Mouse (Mus musculus) embryonic facial prominence, embryonic 14.5 days (tissue): ENCODE data around the gene Ces1e. TPM values are rescaled to one million over a fixed set of nuclear protein-coding genes. Genes with fewer than 3 reads are reported as not detected.

Experiments used
- ATAC-seq: fragments of 200-750 bp; cut with Nextera tagmentation; 2 replicates; pipeline ENCODE4 v1.8.0; 2017; ENCODE audit warnings: low read depth, moderate number of reproducible peaks, moderate TSS enrichment
- DNase-seq: peaks from one replicate; pipeline ENCODE4 v3.0.0-alpha.2; 2015; ENCODE audit warnings: low spot score
- H3K27ac ChIP-seq: fragments of 300-500 bp; sonication (generic); replicated peaks from 2 replicates; pipeline ENCODE4 v1.5.1; 2014; ENCODE audit warnings: low read depth, mild to moderate bottlenecking, low read length, moderate library complexity
- H3K27me3 ChIP-seq: fragments of 300-500 bp; sonication (generic); replicated peaks from 2 replicates; pipeline ENCODE4 v1.6.1; 2014; ENCODE audit warnings: low read length; ENCODE audit not compliant: control insufficient read depth, insufficient read depth
- H3K36me3 ChIP-seq: fragments of 300-500 bp; sonication (generic); 2 replicates; pipeline ENCODE4 v1.6.1; 2014; ENCODE audit warnings: low read length, mixed read lengths; ENCODE audit not compliant: control insufficient read depth, insufficient read depth
- H3K4me1 ChIP-seq: fragments of 300-500 bp; sonication (generic); 2 replicates; pipeline ENCODE4 v1.6.1; 2014; ENCODE audit warnings: antibody characterized with exemption, low read length; ENCODE audit not compliant: control insufficient read depth, insufficient read depth
- H3K4me2 ChIP-seq: fragments of 300-500 bp; sonication (generic); 2 replicates; pipeline ENCODE4 v1.6.1; 2014; ENCODE audit warnings: low read depth, mild to moderate bottlenecking, low read length, moderate library complexity, mixed read lengths
- H3K4me3 ChIP-seq: fragments of 300-500 bp; sonication (generic); 2 replicates; pipeline ENCODE4 v1.5.1; 2014; ENCODE audit warnings: low read depth, mild to moderate bottlenecking, low read length
- H3K9ac ChIP-seq: fragments of 300-500 bp; sonication (generic); 2 replicates; pipeline ENCODE4 v1.6.1; 2014; ENCODE audit warnings: low read depth, mild to moderate bottlenecking, low read length, moderate library complexity, mixed read lengths
- H3K9me3 ChIP-seq: fragments of 300-500 bp; sonication (generic); 2 replicates; pipeline ENCODE4 v1.6.1; 2016; ENCODE audit warnings: low read length; ENCODE audit not compliant: control insufficient read depth
- WGBS: fragments of 180-500 bp; shearing (Covaris S2); extraction: QIAGEN DNeasy Blood & Tissue Kit; methylation state at CpG from one replicate; pipeline ENCODE4 v1.1.7; 2014; 5-methylcytosine and 5-hydroxymethylcytosine counted together
- polyA plus RNA-seq: library from polyadenylated mRNA; unstranded; fragments of >200 nt; fragmentation: Nextera tagmentation; extraction: Ambion mirVana; gene quantifications from 2 replicates; pipeline ENCODE4 v1.2.1, GENCODE M21; 2014

The Ces1e gene
- polyA plus RNA-seq: 0.17 TPM in 1 of 2 replicates, not detected in the other

- Histone ChIP-seq H3K9ac (no peak within 1 kb of the TSS), H3K9me3 (no peaks in the 10 kb centered on the region), H3K27ac (no peak within 1 kb of the TSS), H3K4me2 (no peak within 1 kb of the TSS), H3K27me3 (no peaks in the 10 kb centered on the region), H3K4me3 (no peak within 1 kb of the TSS), H3K4me1 (no peaks in the 10 kb centered on the region), H3K36me3 (no peaks in the 10 kb centered on the region)
- DNase-seq: peak; percentile 16
- peak; percentile 22; the same call in 1 of the 2 replicates for ATAC-seq
Observed at GRCm38 (mm10) chr8:93229446-93229845, at the start of gene Ces1e. TSS of gene Ces1e (minus strand) at chr8:93229619.

- no peak overlapping the region for H3K27ac ChIP-seq
- 77% methylated on average over 4 of the region's 4 CpGs for WGBS
- H3K27me3 ChIP-seq: no peaks in the 10 kb centered on the region
- no peaks in the 10 kb centered on the region for H3K4me1 ChIP-seq
- no peaks in the 10 kb centered on the region for H3K36me3 ChIP-seq
- H3K9me3 ChIP-seq: no peaks in the 10 kb centered on the region
- ATAC-seq (no peak), DNase-seq (no peak)
- H3K4me2 ChIP-seq: no peak overlapping the region
- no peak overlapping the region for H3K4me3 ChIP-seq
- no peak overlapping the region for H3K9ac ChIP-seq
Observed at GRCm38 (mm10) chr8:93278176-93278805, 48.9 kb upstream of the Ces1e start.

GRCm38 (mm10) chr8:93274609-93275008 is 45.2 kb upstream of the Ces1e start:
- ATAC-seq: no peak
- Histone ChIP-seq H3K27me3 (no peaks in the 10 kb centered on the region), H3K36me3 (no peaks in the 10 kb centered on the region), H3K4me2 (no peak overlapping the region), H3K4me1 (no peaks in the 10 kb centered on the region), H3K27ac (no peak overlapping the region), H3K9me3 (no peaks in the 10 kb centered on the region), H3K4me3 (no peak overlapping the region), H3K9ac (no peak overlapping the region)
- 86% methylated on average over 4 of the region's 4 CpGs for WGBS
- DNase-seq: no peak

GRCm38 (mm10) chr8:93273321-93273720 is 43.9 kb upstream of the Ces1e start:
- Histone ChIP-seq H3K36me3 (no peaks in the 10 kb centered on the region), H3K4me1 (no peaks in the 10 kb centered on the region), H3K4me2 (no peak overlapping the region), H3K4me3 (no peak overlapping the region), H3K9me3 (no peaks in the 10 kb centered on the region), H3K27ac (no peak overlapping the region), H3K27me3 (no peaks in the 10 kb centered on the region), H3K9ac (no peak overlapping the region)
- ATAC-seq (no peak), DNase-seq (no peak)
- 76% methylated on average over 3 of the region's 3 CpGs for WGBS

- H3K27me3 ChIP-seq: no peaks in the 10 kb centered on the region
- no peak overlapping the region for H3K9ac ChIP-seq
- no peaks in the 10 kb centered on the region for H3K9me3 ChIP-seq
- no peaks in the 10 kb centered on the region for H3K36me3 ChIP-seq
- DNase-seq (no peak), ATAC-seq (no peak)
- H3K4me2 ChIP-seq: no peak overlapping the region
- no peaks in the 10 kb centered on the region for H3K4me1 ChIP-seq
- no peak overlapping the region for H3K4me3 ChIP-seq
- no peak overlapping the region for H3K27ac ChIP-seq
- WGBS: 85% methylated on average over 4 of the region's 4 CpGs
Observed at GRCm38 (mm10) chr8:93272686-93273085, 43.3 kb upstream of the Ces1e start.

- WGBS: 66% methylated on average over 2 of the region's 2 CpGs
- Histone ChIP-seq H3K4me2 (no peak overlapping the region), H3K27me3 (no peaks in the 10 kb centered on the region), H3K27ac (no peak overlapping the region), H3K4me1 (no peaks in the 10 kb centered on the region), H3K9me3 (no peaks in the 10 kb centered on the region), H3K4me3 (no peak overlapping the region), H3K9ac (no peak overlapping the region), H3K36me3 (no peaks in the 10 kb centered on the region)
- no peak for ATAC-seq
- no peak for DNase-seq
Observed at GRCm38 (mm10) chr8:93261436-93261835, 32.0 kb upstream of the Ces1e start.

GRCm38 (mm10) chr8:93252400-93252925 is 23.0 kb upstream of the Ces1e start:
- ATAC-seq: no peak
- WGBS: 97% methylated on average over 1 of the region's 1 CpGs

GRCm38 (mm10) chr8:93246057-93246456 is 16.6 kb upstream of the Ces1e start:
- no peak for ATAC-seq
- no peaks in the 10 kb centered on the region for H3K4me1 ChIP-seq
- H3K9ac ChIP-seq: no peak overlapping the region
- no peak overlapping the region for H3K4me2 ChIP-seq
- H3K27ac ChIP-seq: no peak overlapping the region
- H3K36me3 ChIP-seq: no peaks in the 10 kb centered on the region
- no peaks in the 10 kb centered on the region for H3K9me3 ChIP-seq
- no peaks in the 10 kb centered on the region for H3K27me3 ChIP-seq
- DNase-seq: no peak
- H3K4me3 ChIP-seq: no peak overlapping the region
- 88% methylated on average over 2 of the region's 2 CpGs for WGBS

More at GRCm38 (mm10) chr8:93252400-93252925, 23.0 kb upstream of the Ces1e start:
- DNase-seq: no peak
- Histone ChIP-seq H3K4me1 (no peaks in the 10 kb centered on the region), H3K36me3 (no peaks in the 10 kb centered on the region), H3K9ac (no peak overlapping the region), H3K27me3 (no peaks in the 10 kb centered on the region), H3K4me2 (no peak overlapping the region), H3K9me3 (no peaks in the 10 kb centered on the region), H3K4me3 (no peak overlapping the region), H3K27ac (no peak overlapping the region)

- ATAC-seq: no peak
- Histone ChIP-seq H3K9ac (no peak overlapping the region), H3K4me3 (no peak overlapping the region), H3K4me1 (no peaks in the 10 kb centered on the region), H3K36me3 (no peaks in the 10 kb centered on the region), H3K9me3 (no peaks in the 10 kb centered on the region), H3K4me2 (no peak overlapping the region), H3K27me3 (no peaks in the 10 kb centered on the region), H3K27ac (no peak overlapping the region)
- DNase-seq: no peak
Observed at GRCm38 (mm10) chr8:93239884-93240283, 10.5 kb upstream of the Ces1e start.
